Mouse (Mus musculus) cerebellum, adult 2 months (tissue): ENCODE data around the gene Limd1.

ENCODE experiments used
- CTCF ChIP-seq: fragments of 200-500 bp; IDR thresholded peaks from 2 replicates; pipeline ENCODE4 v1.5.1; 2011; ENCODE audit warnings: low read depth, mild to moderate bottlenecking, control low read depth, low read length, moderate library complexity, borderline replicate concordance; ENCODE audit not compliant: insufficient read depth
- POLR2A ChIP-seq: fragments of 200-500 bp; IDR thresholded peaks from 2 replicates; pipeline ENCODE4 v1.6.1; 2011; ENCODE audit warnings: low read length, control low read depth, borderline replicate concordance; ENCODE audit not compliant: insufficient read depth

- TF ChIP-seq CTCF (no peak), POLR2A (no peak)
Measured at GRCm38 (mm10) chr9:123528087-123528925, 49.8 kb downstream of the Limd1 start.
